Mouse (Mus musculus) cerebellum, adult 2 months (tissue): ENCODE measurements around the gene Lpar3.

Source experiments
- CTCF ChIP-seq: fragments of 200-500 bp; IDR thresholded peaks from 2 replicates; pipeline ENCODE4 v1.5.1; 2011; ENCODE audit warnings: low read depth, mild to moderate bottlenecking, control low read depth, low read length, moderate library complexity, borderline replicate concordance; ENCODE audit not compliant: insufficient read depth
- POLR2A ChIP-seq: fragments of 200-500 bp; IDR thresholded peaks from 2 replicates; pipeline ENCODE4 v1.6.1; 2011; ENCODE audit warnings: low read length, control low read depth, borderline replicate concordance; ENCODE audit not compliant: insufficient read depth

GRCm38 (mm10) chr3:146199486-146199885 lies 21.3 kb upstream of the Lpar3 start:
- TF ChIP-seq CTCF (no peak), POLR2A (no peak)
